Mouse (Mus musculus) myocyte (in vitro differentiated cells): Measurements from ENCODE around the gene Dapk2.

Experiments used
- CEBPB ChIP-seq: IDR thresholded peaks from 2 replicates; pipeline ENCODE4 v1.6.1; 2011; ENCODE audit warnings: mild to moderate bottlenecking, moderate library complexity; ENCODE audit not compliant: poor library complexity, insufficient read depth, severe bottlenecking
- MAX ChIP-seq: IDR thresholded peaks from one replicate; pipeline ENCODE4 v1.6.1; 2011; ENCODE audit warnings: low read depth, mild to moderate bottlenecking, control low read depth
- POLR2A ChIP-seq: IDR thresholded peaks from one replicate; pipeline ENCODE4 v1.6.1; 2011; ENCODE audit warnings: low read depth, mild to moderate bottlenecking, control low read depth, moderate library complexity; ENCODE audit not compliant: insufficient read length

DNA sequence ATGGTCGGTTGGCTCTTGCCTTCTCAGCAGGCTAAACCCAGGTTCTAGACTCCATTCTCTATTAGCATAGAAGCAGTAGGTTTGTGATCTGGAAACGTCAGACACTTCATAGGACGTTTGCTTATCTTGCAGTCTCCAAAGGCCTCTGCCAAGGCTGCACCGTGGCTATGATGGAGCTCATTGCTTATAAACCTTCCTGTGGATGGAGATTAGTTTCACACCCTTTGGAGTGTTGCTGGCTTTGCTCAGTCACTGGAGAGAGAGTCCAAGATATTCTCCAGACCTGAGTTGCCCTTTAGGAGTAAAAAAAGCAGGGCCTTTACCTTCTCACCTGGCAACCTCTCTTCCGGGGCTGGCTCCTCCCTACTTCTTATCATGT lies 42.4 kb downstream of the Dapk2 start:
- no peak for TF ChIP-seq POLR2A
- no peak for TF ChIP-seq MAX
- TF ChIP-seq CEBPB, result no peak
